Mouse (Mus musculus) midbrain, embryonic 16.5 days (tissue): Measurements from ENCODE around the gene Usp53. TPM values are rescaled to one million over a fixed set of nuclear protein-coding genes. Genes with fewer than 3 reads are reported as not detected.

ENCODE experiments used
- ATAC-seq: fragments of 200-750 bp; cut with Nextera tagmentation; 2 replicates; pipeline ENCODE4 v1.8.0; 2017; ENCODE audit warnings: moderate TSS enrichment
- H3K27ac ChIP-seq: fragments of 300-500 bp; sonication (generic); 2 replicates; pipeline ENCODE4 v1.5.1; 2014; ENCODE audit warnings: mild to moderate bottlenecking, low read length, mixed read lengths
- H3K27me3 ChIP-seq: fragments of 300-500 bp; sonication (generic); 2 replicates; pipeline ENCODE4 v1.6.1; 2014; ENCODE audit warnings: low read depth, low read length, mixed read lengths; ENCODE audit not compliant: control insufficient read depth, insufficient read depth
- H3K36me3 ChIP-seq: fragments of 300-500 bp; sonication (generic); 2 replicates; pipeline ENCODE4 v1.6.1; 2014; ENCODE audit warnings: mild to moderate bottlenecking, low read length, moderate library complexity, mixed read lengths; ENCODE audit not compliant: control insufficient read depth, insufficient read depth
- H3K4me1 ChIP-seq: fragments of 300-500 bp; sonication (generic); 2 replicates; pipeline ENCODE4 v1.6.1; 2014; ENCODE audit warnings: mild to moderate bottlenecking, low read length, mixed read lengths; ENCODE audit not compliant: control insufficient read depth, insufficient read depth
- H3K4me2 ChIP-seq: fragments of 300-500 bp; sonication (generic); 2 replicates; pipeline ENCODE4 v1.6.1; 2014; ENCODE audit warnings: mild to moderate bottlenecking, low read length, mixed read lengths
- H3K4me3 ChIP-seq: fragments of 300-500 bp; sonication (generic); 2 replicates; pipeline ENCODE4 v1.5.1; 2014; ENCODE audit warnings: low read depth, mild to moderate bottlenecking, low read length, moderate library complexity, mixed read lengths
- H3K9ac ChIP-seq: fragments of 300-500 bp; sonication (generic); 2 replicates; pipeline ENCODE4 v1.6.1; 2014; ENCODE audit warnings: low read depth, low read length, mixed read lengths
- H3K9me3 ChIP-seq: fragments of 300-500 bp; sonication (generic); replicated peaks from 2 replicates; pipeline ENCODE4 v1.6.1; 2014; ENCODE audit warnings: mild to moderate bottlenecking, low read length, mixed read lengths; ENCODE audit not compliant: control insufficient read depth, poor library complexity, severe bottlenecking
- WGBS: fragments of 180-500 bp; shearing (Covaris S2); extraction: QIAGEN DNeasy Blood & Tissue Kit; methylation state at CpG from one replicate; pipeline ENCODE4 v1.1.7; 2014; 5-methylcytosine and 5-hydroxymethylcytosine counted together
- polyA plus RNA-seq: library from polyadenylated mRNA; unstranded; fragments of >200 nt; fragmentation: Nextera tagmentation; extraction: Ambion mirVana; gene quantifications from 2 replicates; pipeline ENCODE4 v1.2.1, GENCODE M21; 2015

Gene Usp53
- polyA plus RNA-seq, 1 experiment from 2014 or later, result 10.8 TPM

DNA sequence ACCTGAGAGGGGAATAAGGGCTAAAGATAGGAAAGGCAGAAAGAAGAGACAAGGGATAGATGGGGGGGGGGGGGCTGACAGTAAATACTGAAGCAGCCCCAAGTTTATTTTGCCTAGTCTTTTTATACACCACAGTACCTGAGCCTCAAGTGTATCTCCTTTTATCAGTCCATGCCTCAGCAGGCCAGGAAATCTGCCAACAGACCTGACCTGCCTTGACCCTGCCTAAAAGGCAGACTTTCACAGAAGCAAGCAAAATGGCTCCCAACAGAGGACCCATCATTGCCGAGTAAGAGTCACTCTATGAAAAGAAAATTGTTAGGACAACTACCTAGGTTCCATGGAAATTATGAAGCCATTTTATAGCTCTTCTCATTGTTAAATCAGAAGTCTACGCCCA is 76.5 kb downstream of the Usp53 start:
- Histone ChIP-seq H3K4me1 (no peaks in the 10 kb centered on the region), H3K36me3 (no peaks in the 10 kb centered on the region), H3K9me3 (no peaks in the 10 kb centered on the region), H3K9ac (no peak overlapping the region), H3K4me2 (no peak overlapping the region), H3K27ac (no peak overlapping the region), H3K27me3 (no peaks in the 10 kb centered on the region), H3K4me3 (no peak overlapping the region)
- 82% methylated on average over 2 of the region's 2 CpGs for WGBS
- ATAC-seq, result no peak

DNA sequence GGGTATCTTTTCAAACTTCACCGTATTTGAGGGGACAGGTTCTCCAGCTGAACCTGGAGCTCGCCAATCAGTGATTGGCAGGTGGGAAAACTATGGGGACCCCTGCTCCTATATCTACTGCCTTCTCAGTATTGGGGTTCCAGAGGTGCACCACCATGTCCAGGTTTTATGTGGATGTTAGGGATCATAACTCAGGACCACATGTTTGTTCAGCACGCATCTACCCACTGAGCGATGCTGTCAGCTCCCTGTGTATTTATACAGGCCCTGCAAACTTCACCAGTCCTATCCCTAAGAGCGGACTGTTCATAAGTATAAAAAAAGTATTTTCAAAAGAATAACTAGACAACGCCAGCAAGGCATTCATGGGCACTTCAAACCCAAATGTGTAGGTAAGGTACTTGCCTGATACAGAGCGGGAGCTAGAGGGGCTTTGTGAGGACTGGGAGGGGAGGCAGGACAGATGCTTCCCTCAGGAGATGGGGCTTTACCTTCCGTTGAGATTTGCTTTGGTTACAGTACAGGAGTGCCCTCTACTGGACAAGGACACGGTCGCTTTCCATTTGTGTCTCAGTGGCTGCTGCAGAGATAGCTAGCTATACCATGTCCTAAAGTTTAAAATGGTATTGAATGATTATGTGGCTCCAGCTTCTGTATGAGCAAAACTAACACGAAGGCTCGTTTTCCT is 80.4 kb downstream of the Usp53 start:
- Histone ChIP-seq H3K9ac (no peak overlapping the region), H3K4me2 (no peak overlapping the region), H3K9me3 (no peaks in the 10 kb centered on the region), H3K4me3 (no peak overlapping the region), H3K27me3 (no peaks in the 10 kb centered on the region), H3K4me1 (no peaks in the 10 kb centered on the region), H3K36me3 (no peaks in the 10 kb centered on the region), H3K27ac (no peak overlapping the region)
- peak; percentile 62 for ATAC-seq
- WGBS, result 46% methylated on average over 12 of the region's 12 CpGs

DNA sequence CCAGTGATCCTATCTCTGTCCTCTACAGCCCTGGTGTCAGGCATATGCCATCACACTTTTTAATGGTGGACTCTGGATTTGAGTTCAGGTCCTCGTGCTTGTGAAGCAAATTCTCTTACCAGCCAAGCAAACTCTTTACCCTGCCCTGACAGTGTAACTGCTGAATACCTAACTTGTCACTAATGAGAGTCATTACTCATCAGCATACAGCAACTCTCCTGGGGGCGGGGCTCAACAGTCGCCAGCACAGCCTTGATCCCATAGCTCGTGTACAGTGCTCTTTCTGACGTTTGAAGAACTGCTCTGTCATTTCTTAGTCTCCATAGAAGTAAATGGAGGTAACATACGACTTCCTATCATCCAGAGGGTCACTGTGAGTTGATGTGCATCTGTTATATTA is 86.1 kb downstream of the Usp53 start:
- Histone ChIP-seq H3K27me3 (no peaks in the 10 kb centered on the region), H3K36me3 (no peaks in the 10 kb centered on the region), H3K4me2 (no peak overlapping the region), H3K4me3 (no peak overlapping the region), H3K9me3 (no peaks in the 10 kb centered on the region), H3K9ac (no peak overlapping the region), H3K4me1 (no peaks in the 10 kb centered on the region), H3K27ac (no peak overlapping the region)
- 68% methylated on average over 6 of the region's 6 CpGs for WGBS
- ATAC-seq, result no peak

DNA sequence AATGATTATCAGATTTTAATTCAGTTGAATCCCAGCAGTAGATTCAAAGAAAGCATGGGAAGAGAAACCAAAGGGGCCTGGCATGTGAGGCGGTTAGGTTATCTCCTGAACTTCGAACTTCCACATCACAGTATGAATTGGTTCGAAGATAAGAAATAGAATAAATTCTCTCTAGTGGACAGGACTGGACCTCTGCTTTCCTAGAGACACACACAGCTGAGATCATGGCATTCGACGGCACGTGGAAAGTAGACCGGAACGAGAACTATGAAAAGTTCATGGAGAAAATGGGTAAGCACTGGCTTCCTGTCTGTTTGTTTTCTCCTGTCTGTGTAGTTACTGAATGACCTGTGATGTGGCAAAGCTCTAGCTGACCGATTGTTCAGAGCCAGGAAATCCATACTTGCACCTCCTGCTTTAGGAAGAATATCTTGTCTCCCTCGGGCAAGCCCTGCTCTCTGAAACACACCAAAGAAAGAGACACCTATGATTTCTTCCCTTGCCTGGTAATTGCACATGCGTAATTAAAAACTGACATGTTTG is 89.0 kb downstream of the Usp53 start:
- 91% methylated on average over 11 of the region's 11 CpGs for WGBS
- no peak overlapping the region for H3K27ac ChIP-seq
- no peaks in the 10 kb centered on the region for H3K9me3 ChIP-seq
- H3K9ac ChIP-seq, result no peak overlapping the region
- H3K27me3 ChIP-seq, result no peaks in the 10 kb centered on the region
- H3K36me3 ChIP-seq, result no peaks in the 10 kb centered on the region
- H3K4me3 ChIP-seq, result no peak overlapping the region
- no peaks in the 10 kb centered on the region for H3K4me1 ChIP-seq
- no peak for ATAC-seq
- no peak overlapping the region for H3K4me2 ChIP-seq

DNA sequence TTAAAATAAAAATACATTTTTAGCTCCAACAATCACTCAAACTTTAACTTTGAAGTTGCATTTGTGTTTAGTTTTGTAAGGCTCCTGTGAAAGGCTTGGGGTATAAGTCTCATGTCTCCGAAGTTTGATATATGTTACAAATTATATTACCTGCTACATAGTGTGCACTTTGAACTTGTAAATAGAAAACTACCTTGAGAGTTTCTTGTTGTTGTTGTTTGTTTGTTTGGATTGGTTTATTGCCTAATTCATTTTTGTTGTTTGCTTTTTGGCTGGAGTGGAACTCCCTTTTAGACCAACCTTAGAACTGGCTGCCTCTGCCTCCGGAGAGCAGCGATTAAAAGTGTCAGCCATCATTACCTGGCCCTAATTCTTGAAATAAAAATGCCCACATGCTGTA is 89.5 kb downstream of the Usp53 start, which contains the start of gene Fabp2:
Fabp2 (plus strand) TSS at position 301 of the 400 bp plus-strand sequence.
- ATAC-seq, result no peak
- H3K4me2 ChIP-seq, result no peak within 1 kb of the TSS
- H3K27ac ChIP-seq, result no peak within 1 kb of the TSS
- H3K27me3 ChIP-seq, result no peaks in the 10 kb centered on the region
- H3K9ac ChIP-seq, result no peak within 1 kb of the TSS
- no peaks in the 10 kb centered on the region for H3K4me1 ChIP-seq
- no peak within 1 kb of the TSS for H3K4me3 ChIP-seq
- WGBS, result 96% methylated on average over 3 of the region's 3 CpGs
- H3K9me3 ChIP-seq, result no peaks in the 10 kb centered on the region
- no peaks in the 10 kb centered on the region for H3K36me3 ChIP-seq

DNA sequence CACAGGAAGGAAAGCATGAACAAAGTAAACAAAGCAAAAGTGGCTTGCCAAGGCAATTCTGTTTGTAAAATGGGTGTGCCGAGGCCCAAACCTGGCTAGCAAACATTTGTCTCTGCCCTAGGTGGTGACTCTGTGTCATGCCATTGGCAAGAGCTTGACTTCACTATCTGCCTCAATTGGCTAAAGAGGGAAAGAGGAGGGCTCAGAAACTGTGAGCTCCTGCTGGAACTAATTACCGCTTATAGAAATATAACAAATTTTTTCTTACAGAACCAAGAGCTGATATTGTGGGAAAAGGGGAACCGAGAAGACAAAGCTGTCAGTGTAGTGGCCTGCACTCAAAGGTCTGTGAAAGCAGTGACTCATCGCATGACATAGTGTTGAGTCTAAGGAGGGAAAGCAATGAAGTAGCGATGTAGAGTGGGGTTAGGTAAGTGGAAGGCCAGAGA is 95.9 kb downstream of the Usp53 start:
- ATAC-seq, result no peak
- no peak overlapping the region for H3K9ac ChIP-seq
- no peaks in the 10 kb centered on the region for H3K27me3 ChIP-seq
- no peak overlapping the region for H3K4me2 ChIP-seq
- H3K4me1 ChIP-seq, result no peaks in the 10 kb centered on the region
- no peak overlapping the region for H3K4me3 ChIP-seq
- no peaks in the 10 kb centered on the region for H3K9me3 ChIP-seq
- H3K36me3 ChIP-seq, result no peaks in the 10 kb centered on the region
- 92% methylated on average over 5 of the region's 5 CpGs for WGBS
- no peak overlapping the region for H3K27ac ChIP-seq

DNA sequence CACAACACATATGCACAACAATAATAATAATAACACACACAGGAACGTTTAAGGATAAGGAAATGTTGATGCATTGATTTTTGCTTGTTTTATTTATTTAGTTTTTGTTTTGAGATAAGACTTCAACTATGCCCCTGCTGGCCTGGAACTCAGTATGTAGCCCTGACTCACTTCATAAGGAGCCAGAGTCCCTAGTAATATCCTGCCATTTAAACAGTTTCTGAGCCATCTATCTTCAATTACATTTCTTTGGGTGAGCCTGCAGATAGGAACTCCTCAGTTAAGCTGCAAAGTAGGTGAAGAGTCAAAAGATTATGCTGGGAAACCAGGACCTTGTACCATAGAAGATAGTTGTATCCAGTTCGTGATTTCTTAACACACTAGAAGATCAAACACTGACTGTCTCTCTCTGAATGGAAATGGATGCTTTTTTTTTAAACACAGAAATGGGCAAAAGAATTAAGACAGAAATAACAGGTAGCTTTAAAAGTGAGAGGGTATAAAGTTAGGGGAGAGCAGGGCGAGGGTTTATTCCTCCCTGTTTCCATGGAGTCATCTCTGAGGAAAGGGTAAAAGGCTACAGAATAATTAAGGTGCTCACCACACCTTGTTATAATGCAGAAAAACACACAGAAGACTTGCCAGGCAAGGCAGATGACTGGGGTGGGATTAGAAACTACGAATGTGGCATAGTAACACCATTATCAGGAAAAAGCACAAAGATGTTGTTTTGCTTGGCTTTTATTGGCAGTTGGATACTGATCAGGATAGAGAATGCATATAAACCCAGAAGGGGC is 96.6 kb downstream of the Usp53 start:
- H3K27me3 ChIP-seq, result no peaks in the 10 kb centered on the region
- no peak overlapping the region for H3K4me3 ChIP-seq
- H3K9ac ChIP-seq, result no peak overlapping the region
- H3K4me2 ChIP-seq, result no peak overlapping the region
- 81% methylated on average over 4 of the region's 4 CpGs for WGBS
- no peaks in the 10 kb centered on the region for H3K36me3 ChIP-seq
- no peak for ATAC-seq
- no peaks in the 10 kb centered on the region for H3K4me1 ChIP-seq
- H3K9me3 ChIP-seq, result no peaks in the 10 kb centered on the region
- H3K27ac ChIP-seq, result no peak overlapping the region
